Mouse (Mus musculus) hindbrain, embryonic 15.5 days (tissue): Measurements from ENCODE around the gene Shisa8. TPM values are rescaled to one million over a fixed set of nuclear protein-coding genes. Genes with fewer than 3 reads are reported as not detected.

Source experiments
- ATAC-seq: fragments of 200-750 bp; cut with Nextera tagmentation; 2 replicates; pipeline ENCODE4 v1.8.0; 2017; ENCODE audit warnings: low read depth, moderate number of reproducible peaks, moderate TSS enrichment; ENCODE audit not compliant: low FRiP score
- H3K27ac ChIP-seq: fragments of 300-500 bp; sonication (generic); replicated peaks from 2 replicates; pipeline ENCODE4 v1.5.1; 2015; ENCODE audit warnings: mild to moderate bottlenecking, inconsistent platforms
- H3K27me3 ChIP-seq: fragments of 300-500 bp; sonication (generic); 2 replicates; pipeline ENCODE4 v1.6.1; 2015; ENCODE audit warnings: control low read depth, inconsistent platforms
- H3K36me3 ChIP-seq: fragments of 300-500 bp; sonication (generic); 2 replicates; pipeline ENCODE4 v1.6.1; 2015; ENCODE audit warnings: control low read depth, inconsistent platforms
- H3K4me1 ChIP-seq: fragments of 300-500 bp; sonication (generic); replicated peaks from 2 replicates; pipeline ENCODE4 v1.6.1; 2015; ENCODE audit warnings: control low read depth, inconsistent platforms
- H3K4me2 ChIP-seq: fragments of 300-500 bp; sonication (generic); 2 replicates; pipeline ENCODE4 v1.6.1; 2015; ENCODE audit warnings: moderate library complexity, mild to moderate bottlenecking, inconsistent platforms
- H3K4me3 ChIP-seq: fragments of 300-500 bp; sonication (generic); 2 replicates; pipeline ENCODE4 v1.5.1; 2015; ENCODE audit warnings: mild to moderate bottlenecking, inconsistent platforms
- H3K9ac ChIP-seq: fragments of 300-500 bp; sonication (generic); 2 replicates; pipeline ENCODE4 v1.6.1; 2015; ENCODE audit warnings: inconsistent platforms
- H3K9me3 ChIP-seq: fragments of 300-500 bp; sonication (generic); 2 replicates; pipeline ENCODE4 v1.6.1; 2016; ENCODE audit warnings: control low read depth, inconsistent platforms
- WGBS: fragments of 180-500 bp; shearing (Covaris S2); methylation state at CpG from one replicate; pipeline ENCODE4 v1.1.7; 2015; 5-methylcytosine and 5-hydroxymethylcytosine counted together
- polyA plus RNA-seq: library from polyadenylated mRNA; unstranded; fragments of >200 nt; fragmentation: Nextera tagmentation; extraction: Ambion mirVana; gene quantifications from 2 replicates; pipeline ENCODE4 v1.2.1, GENCODE M21; 2015

Shisa8 gene
- polyA plus RNA-seq, 1 experiment from 2014 or later: 4.6 TPM

DNA sequence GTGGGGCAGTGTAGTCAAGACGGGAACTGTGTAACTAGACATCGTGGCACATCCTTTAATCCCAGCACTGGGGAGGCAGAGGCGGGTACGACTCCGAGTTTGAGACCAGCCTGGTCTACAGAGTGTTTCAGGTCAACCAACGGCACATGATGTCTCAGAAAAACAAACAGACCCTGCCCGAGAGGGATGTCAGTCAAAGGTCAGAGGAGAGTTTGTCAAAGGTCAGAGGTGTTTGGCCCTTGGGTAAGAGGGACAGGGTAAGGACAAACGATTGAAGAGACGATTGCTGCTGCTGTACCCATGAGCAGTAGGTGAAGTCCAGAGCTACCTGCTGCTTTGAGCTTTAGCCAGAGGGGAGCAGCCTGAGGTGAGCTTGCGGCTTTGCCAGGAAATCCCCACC, 29.0 kb downstream of the Shisa8 start:
- H3K4me2 ChIP-seq: no peak overlapping the region
- no peak overlapping the region for H3K4me3 ChIP-seq
- no peak overlapping the region for H3K27ac ChIP-seq
- no peaks in the 10 kb centered on the region for H3K9me3 ChIP-seq
- ATAC-seq: no peak
- H3K4me1 ChIP-seq: 0 out of 2 replicates have a peak, but pooled peaks cover 3% of the 10 kb centered on the region
- H3K9ac ChIP-seq: no peak overlapping the region
- H3K27me3 ChIP-seq: no peaks in the 10 kb centered on the region
- 82% methylated on average over 10 of the region's 10 CpGs for WGBS
- peaks cover 94% of the 10 kb centered on the region for H3K36me3 ChIP-seq

DNA sequence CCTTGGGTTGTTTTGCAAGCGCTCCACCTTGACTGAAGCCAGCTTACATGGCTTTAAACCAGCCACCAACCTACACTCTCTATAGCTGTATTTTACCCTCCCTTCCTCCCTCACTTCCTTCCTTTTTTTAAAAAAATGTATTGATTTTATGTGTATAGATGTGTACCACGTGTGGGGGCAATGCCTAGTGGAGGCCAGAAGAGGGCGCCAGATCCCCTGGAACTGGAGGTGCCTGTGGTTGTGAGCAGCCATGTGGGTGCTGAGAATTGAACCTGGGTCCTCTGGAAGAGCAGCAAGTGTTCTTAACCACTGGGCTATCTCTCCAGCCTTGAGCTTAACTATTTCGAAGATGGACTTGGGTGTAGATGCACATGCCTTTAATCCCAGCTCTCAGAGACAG, 30.3 kb downstream of the Shisa8 start:
- ATAC-seq: no peak
- 99% methylated on average over 4 of the region's 4 CpGs for WGBS
- Histone ChIP-seq H3K9me3 (no peaks in the 10 kb centered on the region), H3K27me3 (no peaks in the 10 kb centered on the region), H3K4me1 (no peaks in the 10 kb centered on the region), H3K27ac (no peak overlapping the region), H3K9ac (no peak overlapping the region), H3K36me3 (peaks cover 94% of the 10 kb centered on the region), H3K4me2 (no peak overlapping the region), H3K4me3 (no peak overlapping the region)

DNA sequence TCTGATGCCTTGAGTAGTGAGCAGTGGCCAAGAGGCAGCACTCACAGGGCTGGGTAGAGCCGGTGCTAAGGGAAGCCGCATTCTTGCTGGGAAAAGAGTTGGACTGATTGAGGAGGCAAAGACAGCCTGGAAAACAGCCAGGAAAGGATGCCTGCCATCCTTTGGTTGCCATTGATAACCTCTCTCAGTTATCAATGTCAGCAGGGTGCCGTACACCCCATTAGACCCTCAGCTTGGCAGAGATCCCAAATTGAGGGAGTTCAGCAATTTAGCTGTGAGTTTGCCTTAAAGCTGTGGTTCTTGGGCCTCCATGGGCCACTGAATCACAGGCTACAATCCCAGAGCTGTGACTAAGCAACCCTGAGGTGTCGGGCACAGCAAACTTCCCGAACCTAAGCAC, 31.5 kb downstream of the Shisa8 start:
- ATAC-seq: no peak
- H3K9ac ChIP-seq: no peak overlapping the region
- H3K4me2 ChIP-seq: no peak overlapping the region
- peak overlapping the region; percentile 20; the same call in 1 of the 2 replicates for H3K27ac ChIP-seq
- no peaks in the 10 kb centered on the region for H3K9me3 ChIP-seq
- 87% methylated on average over 5 of the region's 5 CpGs for WGBS
- H3K36me3 ChIP-seq: peaks cover 93% of the 10 kb centered on the region
- no peak overlapping the region for H3K4me3 ChIP-seq
- no peaks in the 10 kb centered on the region for H3K27me3 ChIP-seq
- no peaks in the 10 kb centered on the region for H3K4me1 ChIP-seq

DNA sequence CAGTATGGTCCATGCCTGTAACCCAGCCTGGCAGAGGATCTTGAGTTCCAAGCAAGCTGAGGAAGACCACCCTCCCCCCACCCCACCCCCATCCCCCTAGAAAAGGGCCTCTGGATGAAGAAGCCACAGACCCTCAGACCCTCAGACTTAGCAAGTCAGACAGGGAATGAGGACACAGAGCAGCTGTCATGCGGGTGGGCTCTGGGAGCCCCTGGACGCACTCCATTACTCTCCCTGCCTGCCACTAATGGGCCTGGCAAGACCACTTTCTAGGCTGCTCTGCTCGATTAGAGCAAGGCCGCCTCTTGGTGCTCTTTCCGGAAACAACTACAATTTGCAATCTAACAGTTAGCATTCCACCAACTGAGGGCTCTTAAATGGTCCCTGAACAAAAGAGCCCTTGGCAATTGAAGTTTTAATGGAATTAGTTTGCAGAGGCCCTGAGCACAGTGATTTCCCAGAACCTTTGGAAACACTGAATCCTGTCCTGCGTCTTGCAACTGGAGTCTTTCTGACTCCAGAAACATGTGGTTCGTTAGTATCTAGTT, 34.8 kb downstream of the Shisa8 start:
- Histone ChIP-seq H3K36me3 (peaks cover 93% of the 10 kb centered on the region), H3K4me3 (no peak overlapping the region), H3K27me3 (no peaks in the 10 kb centered on the region), H3K9me3 (no peaks in the 10 kb centered on the region), H3K4me1 (no peaks in the 10 kb centered on the region), H3K27ac (no peak overlapping the region), H3K9ac (no peak overlapping the region), H3K4me2 (no peak overlapping the region)
- 81% methylated on average over 7 of the region's 7 CpGs for WGBS
- ATAC-seq: peak; percentile 62; the same call in 1 of the 2 replicates

DNA sequence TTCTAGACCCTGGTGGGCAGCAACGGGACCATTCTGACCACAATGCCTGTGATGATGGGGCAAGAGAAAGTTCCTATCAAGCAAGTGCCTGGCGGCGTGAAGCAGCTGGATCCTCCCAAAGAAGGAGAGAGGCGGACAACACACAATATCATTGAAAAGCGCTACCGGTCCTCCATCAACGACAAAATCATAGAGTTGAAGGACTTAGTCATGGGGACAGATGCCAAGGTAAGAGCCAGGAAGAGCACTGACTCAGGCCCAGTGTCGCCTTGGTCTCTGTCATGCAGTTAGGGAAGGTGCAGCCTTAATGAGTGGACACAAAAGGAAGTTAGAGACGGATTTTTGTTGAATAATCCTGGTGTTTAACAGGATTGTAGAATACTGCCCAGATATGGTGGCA, 37.5 kb downstream of the Shisa8 start:
- Histone ChIP-seq H3K27me3 (no peaks in the 10 kb centered on the region), H3K9me3 (no peaks in the 10 kb centered on the region), H3K9ac (no peak overlapping the region), H3K4me2 (no peak overlapping the region), H3K36me3 (peaks cover 86% of the 10 kb centered on the region), H3K27ac (no peak overlapping the region), H3K4me1 (peaks cover 12% of the 10 kb centered on the region), H3K4me3 (no peak overlapping the region)
- 94% methylated on average over 9 of the region's 9 CpGs for WGBS
- ATAC-seq: no peak

DNA sequence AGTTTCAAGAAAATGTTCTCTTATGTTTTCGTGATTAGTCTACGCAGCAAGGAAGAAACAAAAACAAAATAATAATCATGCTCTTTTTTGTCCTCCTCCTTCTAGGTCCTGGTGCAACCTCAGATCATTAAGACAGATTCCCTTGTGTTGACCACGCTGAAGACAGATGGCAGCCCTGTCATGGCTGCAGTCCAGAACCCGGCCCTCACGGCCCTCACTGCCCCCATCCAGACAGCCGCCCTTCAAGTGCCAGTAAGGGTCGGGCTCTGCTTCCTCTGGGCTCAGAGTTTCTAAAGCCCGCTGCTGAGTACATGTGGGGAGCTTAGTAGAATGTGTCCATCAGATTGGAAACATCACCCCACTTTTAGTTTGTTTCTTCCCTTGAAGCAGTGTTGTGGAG, 40.0 kb downstream of the Shisa8 start:
- no peak for ATAC-seq
- H3K9ac ChIP-seq: no peak overlapping the region
- peaks cover 61% of the 10 kb centered on the region for H3K36me3 ChIP-seq
- 71% methylated on average over 8 of the region's 8 CpGs for WGBS
- H3K4me3 ChIP-seq: no peak overlapping the region
- H3K27me3 ChIP-seq: no peaks in the 10 kb centered on the region
- no peak overlapping the region for H3K4me2 ChIP-seq
- peaks cover 32% of the 10 kb centered on the region for H3K4me1 ChIP-seq
- H3K9me3 ChIP-seq: no peaks in the 10 kb centered on the region
- H3K27ac ChIP-seq: 0 out of 2 replicates have a peak overlapping the region, but pooled peaks have one; percentile 6

DNA sequence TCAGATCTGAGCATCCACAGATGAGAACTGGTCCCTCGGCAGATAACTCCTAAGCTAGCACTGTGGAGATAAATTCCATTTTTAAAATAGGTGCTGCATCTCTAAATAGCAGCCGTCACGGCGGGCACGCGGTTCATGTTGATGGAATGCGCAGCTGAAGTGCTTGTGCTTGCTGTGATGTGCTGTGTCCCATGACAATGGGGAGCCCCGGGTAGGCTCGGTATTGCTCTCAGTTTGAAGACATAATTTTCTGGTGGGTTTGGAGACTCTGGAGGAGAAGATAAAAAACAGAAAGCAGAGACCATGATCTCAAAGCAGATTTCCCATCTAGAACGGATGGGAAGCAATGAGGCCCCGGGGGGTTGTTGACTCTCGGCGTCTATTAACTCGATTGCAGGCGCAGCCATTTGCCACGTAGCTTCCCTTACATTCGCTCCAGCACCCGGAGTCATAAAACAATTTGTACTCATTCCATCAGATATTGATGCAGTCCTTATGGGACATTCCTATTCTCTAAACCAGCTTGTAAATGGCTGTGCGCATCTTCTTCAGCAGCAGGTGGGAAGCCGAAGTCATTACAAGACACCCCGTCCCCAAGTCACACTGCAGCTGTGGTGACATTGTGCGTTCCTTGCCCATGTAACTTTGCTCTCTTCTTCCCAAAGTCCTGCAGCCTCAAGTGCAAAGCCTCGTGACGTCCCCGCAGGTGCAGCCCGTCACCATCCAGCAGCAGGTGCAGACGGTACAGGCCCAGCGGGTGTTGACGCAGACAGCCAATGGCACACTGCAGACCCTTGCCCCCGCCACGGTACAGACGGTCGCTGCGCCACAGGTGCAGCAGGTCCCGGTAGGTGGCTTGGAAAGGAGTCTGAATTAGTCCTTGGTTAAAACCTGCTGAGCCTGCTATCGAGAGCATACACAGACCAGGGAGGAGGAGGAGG, 41.9 kb downstream of the Shisa8 start:
- no peak overlapping the region for H3K4me3 ChIP-seq
- peak; percentile 55; the same call in 1 of the 2 replicates for ATAC-seq
- H3K27ac ChIP-seq: peak overlapping the region; percentile 56
- H3K27me3 ChIP-seq: no peaks in the 10 kb centered on the region
- H3K4me2 ChIP-seq: no peak overlapping the region
- H3K4me1 ChIP-seq: peaks cover 51% of the 10 kb centered on the region
- no peak overlapping the region for H3K9ac ChIP-seq
- H3K9me3 ChIP-seq: no peaks in the 10 kb centered on the region
- WGBS: 62% methylated on average over 36 of the region's 36 CpGs
- peaks cover 43% of the 10 kb centered on the region for H3K36me3 ChIP-seq

DNA sequence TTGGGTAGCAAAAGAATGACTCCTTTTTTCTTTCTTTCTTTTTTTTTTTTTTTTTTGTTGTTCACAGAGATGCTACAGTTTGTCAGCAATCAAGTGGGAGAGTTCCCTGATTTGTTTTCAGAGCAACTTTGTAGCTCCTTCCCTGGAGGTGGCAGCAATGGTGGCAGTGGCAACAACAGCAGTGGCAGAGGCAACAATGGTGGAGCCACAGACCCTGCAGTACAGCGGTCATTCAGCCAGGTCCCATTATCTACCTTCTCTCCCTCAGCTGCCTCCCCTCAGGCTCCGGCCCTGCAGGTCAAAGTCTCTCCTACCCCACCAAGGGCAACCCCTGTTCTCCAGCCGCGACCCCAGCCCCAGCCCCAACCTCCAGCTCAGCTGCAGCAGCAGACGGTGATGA, 42.9 kb downstream of the Shisa8 start:
- peak overlapping the region; percentile 56 for H3K27ac ChIP-seq
- ATAC-seq: no peak
- no peak overlapping the region for H3K4me3 ChIP-seq
- no peaks in the 10 kb centered on the region for H3K27me3 ChIP-seq
- peaks cover 34% of the 10 kb centered on the region for H3K36me3 ChIP-seq
- no peaks in the 10 kb centered on the region for H3K9me3 ChIP-seq
- peaks cover 54% of the 10 kb centered on the region for H3K4me1 ChIP-seq
- H3K9ac ChIP-seq: no peak overlapping the region
- no peak overlapping the region for H3K4me2 ChIP-seq
- WGBS: 81% methylated on average over 5 of the region's 5 CpGs

DNA sequence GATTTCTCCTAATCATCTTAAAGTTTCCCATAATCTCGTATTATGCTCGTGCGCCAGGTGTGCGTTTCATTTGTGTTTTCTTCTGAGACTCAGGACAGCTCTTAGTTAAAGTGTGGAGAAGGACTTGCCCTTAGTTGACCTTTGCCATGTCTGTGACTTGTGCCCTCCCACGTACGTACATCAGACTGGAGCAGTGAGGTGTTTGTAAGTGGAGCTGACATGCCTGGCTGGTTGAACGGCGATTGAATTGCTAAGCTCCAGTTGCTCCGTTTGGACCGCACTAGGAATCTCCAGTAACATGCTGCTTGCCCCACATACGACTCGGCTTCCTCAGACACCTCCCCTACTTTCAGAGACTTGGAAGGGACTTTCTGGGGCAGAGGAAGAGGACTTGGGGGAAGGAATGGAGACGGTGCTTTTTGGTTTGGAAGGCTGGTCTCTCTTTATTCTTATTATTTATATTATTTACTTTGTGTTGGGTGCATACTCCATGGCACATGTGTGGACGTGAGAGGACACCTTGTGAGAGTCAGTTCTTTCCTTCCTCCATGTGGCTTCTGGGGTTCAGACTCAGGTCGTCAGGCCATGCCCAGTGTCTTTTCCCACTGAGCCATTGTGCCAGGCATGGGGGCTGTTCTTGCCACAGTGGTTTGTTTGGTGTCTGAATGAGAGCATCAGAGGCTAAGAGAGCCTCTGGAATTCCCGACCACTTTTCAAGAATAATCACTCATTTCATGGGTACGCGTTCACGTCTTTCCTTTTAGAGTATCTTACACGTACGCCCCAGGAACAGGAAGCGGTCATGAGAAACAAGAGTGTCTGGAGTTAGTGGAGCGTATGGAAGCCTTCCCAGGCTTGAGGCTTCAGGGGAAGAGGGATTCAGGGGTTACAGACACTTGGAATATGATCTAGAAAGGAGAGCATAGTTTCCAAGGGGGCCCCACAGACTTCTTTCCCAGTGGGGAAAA, 45.1 kb downstream of the Shisa8 start:
- H3K4me2 ChIP-seq: no peak overlapping the region
- 56% methylated on average over 23 of the region's 23 CpGs for WGBS
- H3K36me3 ChIP-seq: peaks cover 16% of the 10 kb centered on the region
- H3K4me1 ChIP-seq: peaks cover 60% of the 10 kb centered on the region
- peak overlapping the region; percentile 39; the same call in 1 of the 2 replicates for H3K27ac ChIP-seq
- H3K27me3 ChIP-seq: no peaks in the 10 kb centered on the region
- no peak for ATAC-seq
- no peak overlapping the region for H3K9ac ChIP-seq
- H3K4me3 ChIP-seq: no peak overlapping the region
- no peaks in the 10 kb centered on the region for H3K9me3 ChIP-seq

DNA sequence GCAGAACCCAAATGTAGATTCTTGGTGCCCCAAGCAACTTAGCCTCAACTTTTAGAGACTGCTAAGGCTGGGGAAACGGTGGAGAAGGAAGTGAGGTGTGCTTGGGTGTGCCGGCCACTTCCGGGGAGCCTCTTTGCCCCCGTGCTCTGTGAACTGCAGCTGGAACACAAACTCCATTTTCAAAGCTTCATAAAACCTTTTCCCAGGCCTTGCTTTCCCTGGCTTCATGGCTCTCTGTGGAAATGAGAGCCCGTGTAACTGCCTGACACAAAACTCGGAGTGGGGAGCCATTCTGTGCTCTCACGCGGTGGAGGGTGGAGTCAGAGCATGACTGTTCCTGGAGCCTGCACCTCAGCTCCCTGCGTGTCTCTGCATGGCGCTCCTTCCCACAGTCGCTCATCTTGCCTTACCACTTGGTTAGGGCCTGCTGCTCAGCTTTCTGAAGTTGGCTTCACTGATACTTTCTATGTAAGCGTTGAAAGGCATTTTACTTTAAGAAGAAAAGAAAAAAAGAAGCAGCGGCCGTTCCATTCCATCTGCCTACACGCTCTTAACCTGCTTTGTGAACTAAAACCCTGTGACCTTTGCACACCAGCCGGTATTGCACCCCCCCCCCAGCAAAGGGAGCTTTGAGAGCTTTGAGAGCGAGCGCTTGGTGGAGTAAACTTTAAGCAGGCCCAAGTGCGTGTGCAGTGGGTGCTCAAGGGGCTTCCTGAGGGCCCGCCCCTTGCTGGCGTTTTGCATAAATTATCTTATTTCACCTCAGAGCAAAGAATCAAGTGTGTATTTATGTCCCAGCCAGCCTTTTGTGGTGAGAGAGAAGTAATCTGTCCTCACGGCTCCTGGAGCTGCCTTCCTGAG, 46.1 kb downstream of the Shisa8 start:
- H3K4me1 ChIP-seq: peaks cover 60% of the 10 kb centered on the region
- H3K27me3 ChIP-seq: no peaks in the 10 kb centered on the region
- no peak overlapping the region for H3K4me2 ChIP-seq
- ATAC-seq: no peak
- H3K27ac ChIP-seq: peak overlapping the region; percentile 39; the same call in 1 of the 2 replicates
- H3K36me3 ChIP-seq: 0 out of 2 replicates have a peak, but pooled peaks cover 8% of the 10 kb centered on the region
- 46% methylated on average over 22 of the region's 22 CpGs for WGBS
- H3K9ac ChIP-seq: no peak overlapping the region
- no peak overlapping the region for H3K4me3 ChIP-seq
- no peaks in the 10 kb centered on the region for H3K9me3 ChIP-seq
